Mouse (Mus musculus) naive thymus-derived CD4-positive, alpha-beta T cell, adult 2 months (primary cell): Measurements from ENCODE around the gene Stac3.

ENCODE experiments used
- DNase-seq: peaks from one replicate; pipeline ENCODE4 v3.0.0-alpha.2; 2011; ENCODE audit warnings: low read depth

Stac3 gene

DNA sequence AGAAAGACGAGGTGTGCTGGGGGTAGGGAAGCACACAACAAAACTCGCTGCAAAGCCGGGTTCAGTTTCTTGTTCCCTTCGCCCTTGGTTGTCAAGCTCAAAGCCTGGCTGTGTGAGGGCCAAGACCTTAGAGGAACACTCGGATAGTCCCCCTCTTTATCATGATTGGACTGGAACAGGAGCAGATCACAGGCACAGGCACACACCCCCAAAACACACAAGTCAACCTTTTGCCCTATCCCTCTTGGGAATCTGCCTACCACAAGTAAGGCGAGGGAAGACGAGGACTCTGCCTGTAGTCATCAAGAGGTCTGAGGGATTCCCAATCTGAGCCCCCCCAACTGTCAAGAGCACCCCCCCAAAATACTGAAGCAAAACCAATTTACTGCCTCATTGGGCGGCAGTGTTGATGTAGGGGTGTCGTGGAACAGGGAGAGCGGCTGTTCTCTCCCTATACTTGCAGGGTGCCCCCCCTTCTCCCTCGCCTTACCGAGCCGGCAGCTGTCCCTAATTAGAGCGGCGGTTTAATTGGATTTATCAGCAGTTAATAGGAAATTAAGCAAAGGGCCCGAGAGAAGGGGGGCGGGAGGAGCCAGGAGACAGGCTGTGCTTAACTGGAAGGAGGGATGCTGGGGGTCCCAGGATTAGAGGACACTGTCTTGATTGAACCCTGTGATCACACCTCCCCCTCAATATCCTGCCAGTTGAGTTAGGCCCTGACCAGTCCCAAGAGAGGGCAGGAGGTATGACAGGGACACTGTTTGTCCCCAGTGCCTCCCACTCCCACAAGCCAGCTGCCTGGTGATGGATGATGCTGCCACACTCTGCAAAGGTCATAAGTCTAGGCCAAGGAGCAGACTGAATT lies 8.6 kb downstream of the Stac3 start:
- peak; percentile 33 for DNase-seq

DNA sequence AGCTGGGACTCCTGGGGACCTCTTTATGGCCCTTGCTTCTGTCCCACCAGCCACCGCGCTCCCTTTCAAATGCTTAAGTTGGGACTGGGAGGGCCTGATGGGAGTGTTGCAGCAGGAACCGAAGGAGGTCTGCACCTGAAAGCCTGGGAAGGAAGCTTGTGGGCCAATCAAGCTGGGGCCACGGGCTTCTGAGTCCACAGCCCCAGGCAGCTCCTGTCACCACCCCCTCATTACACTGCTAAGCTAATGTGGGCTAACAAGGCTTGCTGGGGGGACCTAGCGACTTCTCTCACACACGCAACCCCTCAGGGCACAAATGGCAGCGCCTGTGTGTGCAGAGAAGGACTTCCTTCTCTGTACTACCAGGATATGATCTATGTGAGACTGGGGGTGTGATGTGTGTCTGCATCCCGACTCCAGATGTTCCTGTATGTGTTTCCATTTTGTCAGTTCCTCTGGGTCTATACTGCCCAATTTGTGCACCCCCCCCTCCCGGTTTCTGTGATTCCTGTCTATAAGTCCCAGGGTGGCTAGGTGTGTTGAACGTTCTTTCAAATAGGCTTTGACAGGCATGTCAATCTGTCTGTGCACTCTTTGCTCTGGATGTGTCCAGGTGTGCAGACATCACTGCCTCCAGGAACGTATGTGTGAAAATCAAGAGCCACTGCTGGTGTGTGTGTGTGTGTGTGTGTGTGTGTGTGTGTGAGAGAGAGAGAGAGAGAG lies 9.6 kb downstream of the Stac3 start:
- no peak for DNase-seq

DNA sequence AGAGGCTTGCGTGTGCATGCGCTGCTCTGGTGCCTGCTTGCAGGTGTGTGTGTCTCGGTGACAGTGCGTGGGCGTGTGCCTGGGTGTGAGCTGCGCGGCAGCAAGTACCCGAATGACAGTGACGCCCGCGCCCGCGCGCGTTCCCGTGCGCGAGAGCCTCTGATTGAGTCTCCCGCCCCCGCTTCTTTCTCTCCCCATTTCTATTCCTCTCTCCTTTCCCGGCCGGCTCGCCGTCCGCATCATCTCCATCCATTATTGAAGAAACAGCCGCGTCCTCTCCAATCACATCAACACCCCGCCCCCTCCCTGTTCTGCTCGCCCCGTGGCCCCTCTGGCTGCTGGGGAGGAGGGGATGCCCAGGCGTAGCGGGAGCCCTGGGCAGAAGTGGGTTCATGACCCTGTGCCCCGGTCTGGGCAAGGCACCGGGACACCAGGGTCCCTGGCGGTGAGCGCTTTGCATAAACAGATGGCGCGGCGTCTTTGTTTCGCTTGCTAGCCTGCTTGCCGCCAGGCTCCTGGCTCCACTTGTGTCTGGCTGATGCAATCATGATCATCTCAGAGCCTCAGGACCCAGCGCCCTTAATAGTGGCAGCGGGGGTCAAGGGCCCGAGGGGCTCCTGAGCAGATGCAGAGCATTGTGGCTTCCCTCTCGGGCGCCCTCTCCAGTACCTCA lies 10.3 kb downstream of the Stac3 start:
- peak; percentile 84 for DNase-seq

DNA sequence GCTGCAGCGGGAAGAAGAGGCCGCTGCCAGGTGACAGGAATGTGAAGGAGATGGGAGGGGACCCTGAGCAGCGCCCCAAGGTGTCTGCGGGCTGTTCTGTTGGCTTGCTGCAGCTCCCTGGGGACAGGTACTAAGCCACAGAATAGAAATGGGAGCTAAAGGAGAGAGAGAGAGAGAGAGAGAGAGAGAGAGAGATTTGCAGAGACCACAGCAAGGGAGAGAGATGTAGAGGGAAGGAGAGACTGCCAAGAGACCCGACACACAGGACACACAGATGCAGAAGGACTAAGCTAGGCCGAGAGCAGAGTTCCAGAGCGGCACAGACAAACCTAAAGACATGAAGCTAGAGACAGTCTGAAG lies 10.8 kb downstream of the Stac3 start:
- DNase-seq = no peak

DNA sequence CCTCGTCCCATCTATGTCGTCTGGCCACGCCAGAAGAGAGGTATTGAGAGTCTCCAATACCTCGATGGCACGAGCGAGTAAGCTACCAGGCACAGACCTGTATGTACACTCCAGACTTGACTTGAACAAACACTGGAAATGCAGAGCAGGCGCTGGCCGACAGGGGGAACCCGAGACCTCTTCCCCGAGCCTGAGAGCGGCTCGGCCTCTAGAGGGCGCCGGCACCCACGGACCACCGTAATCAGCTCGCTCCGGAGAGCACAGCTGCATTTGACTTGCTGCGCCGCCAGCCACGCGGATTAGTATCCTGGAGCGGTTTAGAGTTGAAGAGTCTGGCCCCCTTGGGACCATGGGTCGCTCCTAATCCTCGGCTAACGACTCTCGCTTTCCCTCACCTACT lies 11.3 kb downstream of the Stac3 start:
- peak; percentile 98 for DNase-seq

DNA sequence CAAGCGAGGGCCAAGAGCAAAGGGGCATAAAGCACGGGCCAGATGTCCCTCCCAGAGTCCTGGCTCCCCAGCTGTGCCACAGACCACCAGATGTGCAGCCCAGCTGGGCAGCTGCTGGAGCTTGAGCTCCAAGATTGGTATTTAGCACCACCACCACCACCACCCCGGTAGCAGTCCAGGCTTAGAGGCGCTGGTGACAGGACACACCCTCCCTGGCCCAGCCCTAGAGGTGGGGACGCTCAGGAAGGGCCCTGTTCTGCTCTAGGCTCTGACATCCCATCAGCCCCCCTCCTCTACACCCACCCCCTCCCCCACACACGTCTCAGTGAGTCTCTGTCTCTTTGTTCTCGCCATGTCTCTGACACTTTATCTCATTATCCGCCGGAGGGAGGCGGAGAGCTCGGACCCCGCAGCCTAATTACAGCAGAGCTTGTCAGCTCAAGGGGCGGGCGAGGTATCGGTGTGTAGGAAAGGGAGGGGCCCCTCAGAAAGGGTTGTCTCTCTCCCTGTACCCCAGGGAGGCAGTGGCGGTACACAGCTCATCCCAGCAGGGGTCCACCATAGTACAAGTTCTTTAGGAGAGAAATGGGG lies 12.1 kb downstream of the Stac3 start:
- peak; percentile 43 for DNase-seq

DNA sequence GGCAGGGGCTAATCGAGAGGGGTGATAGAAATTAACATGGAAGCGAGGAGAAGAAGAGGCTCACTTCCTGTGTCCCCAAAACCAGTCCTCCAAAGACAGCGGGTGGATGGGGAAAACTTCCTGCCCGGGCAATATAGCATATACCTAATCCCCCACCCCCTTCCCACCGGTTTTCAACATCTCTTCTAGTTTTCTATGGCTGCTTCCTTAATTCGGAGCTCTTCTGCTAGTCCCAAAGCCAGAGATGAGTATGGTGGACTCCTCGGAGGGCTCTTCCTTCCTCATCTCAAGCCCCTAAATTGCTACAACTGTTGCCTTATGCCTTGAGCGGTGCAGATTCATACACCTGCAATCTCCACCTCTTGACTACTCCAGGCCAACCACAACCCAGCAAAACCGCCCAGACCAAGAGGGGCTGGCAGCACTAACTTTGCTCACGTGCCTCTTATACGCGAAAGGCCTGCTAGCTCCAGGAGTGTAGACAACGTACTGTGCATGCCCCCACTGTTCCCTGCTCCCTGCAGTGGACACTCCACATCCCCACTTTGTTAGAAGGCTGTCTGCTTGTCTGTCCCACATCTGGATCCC lies 12.7 kb downstream of the Stac3 start:
- no peak for DNase-seq

DNA sequence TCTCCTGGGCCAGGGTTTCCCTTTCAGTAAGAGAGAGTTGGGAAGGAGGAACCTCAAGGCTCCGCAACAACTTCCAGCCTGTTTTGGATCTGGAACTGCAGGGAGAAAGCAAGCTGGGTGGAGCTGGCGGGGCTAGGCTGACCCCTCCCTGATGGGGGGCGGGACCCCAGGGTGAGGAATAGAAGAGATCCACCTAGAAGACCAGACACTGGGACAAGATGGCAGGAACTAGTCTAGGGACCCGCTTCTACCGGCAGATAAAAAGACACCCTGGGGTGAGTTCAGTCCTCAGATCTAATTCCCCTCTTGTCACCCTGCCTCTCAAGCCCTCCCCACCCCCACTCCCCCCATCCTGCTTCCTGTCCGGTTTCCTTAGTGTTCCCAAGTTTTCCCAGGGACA lies 13.3 kb downstream of the Stac3 start, which contains the start of gene Ndufa4l2:
Gene Ndufa4l2, plus strand, starts transcription at position 204 of the 400 bp plus-strand sequence.
- DNase-seq = no peak

DNA sequence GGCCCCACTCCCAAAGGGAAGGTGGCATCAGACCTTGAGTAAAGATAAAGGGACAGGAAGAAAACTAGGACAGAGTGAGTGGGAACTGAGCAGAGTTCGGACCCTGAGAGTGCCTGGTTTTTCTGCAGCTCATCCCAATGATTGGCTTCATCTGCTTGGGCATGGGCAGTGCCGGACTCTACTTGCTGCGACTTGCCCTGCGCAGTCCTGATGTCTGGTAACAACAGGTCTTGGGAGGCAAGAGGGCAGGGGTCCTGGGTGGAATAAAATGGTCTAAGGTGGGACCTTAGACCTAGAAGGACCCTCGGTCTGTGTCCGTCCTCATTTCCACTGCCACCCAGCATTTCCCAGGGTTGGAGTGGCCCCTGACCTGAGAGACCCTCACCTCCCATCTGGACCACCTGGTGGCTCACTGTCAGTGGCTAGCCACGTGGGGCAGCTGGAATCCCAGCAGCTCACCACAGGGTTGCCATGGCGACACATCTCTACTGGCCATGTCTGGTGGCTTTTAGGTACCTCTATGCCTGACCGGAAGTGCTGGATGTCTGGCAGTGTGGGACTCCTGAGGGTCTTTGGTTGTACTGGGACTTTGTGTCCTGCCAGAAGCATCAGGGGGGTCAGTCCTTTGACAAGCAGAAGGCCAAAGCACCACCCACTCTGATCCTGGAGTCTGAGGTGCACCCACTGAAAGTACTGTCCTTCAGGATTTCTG lies 13.9 kb downstream of the Stac3 start:
- no peak for DNase-seq

DNA sequence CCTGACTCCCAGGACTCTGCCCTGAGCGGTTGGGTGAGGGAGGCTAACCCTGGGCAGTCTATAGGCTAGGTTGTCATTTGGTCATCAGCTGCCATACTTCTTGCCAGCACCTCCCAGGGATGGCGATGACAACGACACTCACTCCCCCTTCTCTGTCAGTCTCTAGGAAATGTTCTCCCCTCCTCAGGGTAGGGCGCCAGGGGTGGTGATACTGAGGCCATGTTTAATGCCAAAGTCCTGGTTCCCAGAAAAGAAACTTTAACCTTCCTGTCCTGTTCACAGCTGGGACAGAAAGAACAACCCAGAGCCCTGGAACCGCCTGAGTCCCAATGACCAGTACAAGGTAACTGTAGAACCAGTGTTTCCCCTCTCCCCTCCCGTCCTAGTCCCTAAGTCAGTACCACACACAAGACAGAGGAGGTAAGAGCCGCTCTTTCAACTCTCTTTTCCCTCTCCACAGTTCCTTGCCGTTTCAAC lies 14.5 kb downstream of the Stac3 start:
- no peak for DNase-seq

DNA sequence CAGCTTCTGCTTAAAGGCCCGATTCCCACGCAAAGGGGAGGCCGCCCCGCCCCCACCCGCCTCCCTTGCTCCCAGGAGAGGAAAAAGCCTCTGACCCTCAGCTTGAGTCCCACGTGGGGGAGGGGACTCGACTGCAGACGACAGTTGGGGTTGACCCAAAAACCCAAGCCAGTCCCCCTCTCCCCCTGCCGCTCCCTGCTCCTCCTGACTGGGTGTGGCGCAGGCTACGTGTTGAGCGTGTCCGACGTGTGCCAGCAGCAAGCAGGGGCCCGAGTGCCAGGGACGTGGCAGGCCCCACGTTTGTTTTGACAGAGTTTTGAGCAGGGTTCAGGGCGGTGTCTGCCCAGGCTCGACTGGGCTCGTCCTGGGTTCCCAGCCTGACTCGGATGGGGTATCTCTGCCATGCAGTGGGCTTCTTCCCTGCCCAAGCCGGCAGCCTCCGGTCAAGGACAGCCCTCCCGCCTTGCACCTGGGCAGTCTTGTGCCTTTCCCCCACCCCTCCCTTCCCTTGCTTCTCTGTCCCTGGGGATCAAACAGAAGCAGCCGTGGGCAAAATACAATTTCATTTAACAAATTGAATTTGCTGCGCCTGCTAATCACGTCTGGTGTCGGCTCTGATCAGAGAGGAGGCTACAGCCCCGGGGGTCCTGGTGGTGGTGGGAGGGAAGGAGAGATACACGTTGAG lies 15.2 kb downstream of the Stac3 start:
- DNase-seq = no peak

DNA sequence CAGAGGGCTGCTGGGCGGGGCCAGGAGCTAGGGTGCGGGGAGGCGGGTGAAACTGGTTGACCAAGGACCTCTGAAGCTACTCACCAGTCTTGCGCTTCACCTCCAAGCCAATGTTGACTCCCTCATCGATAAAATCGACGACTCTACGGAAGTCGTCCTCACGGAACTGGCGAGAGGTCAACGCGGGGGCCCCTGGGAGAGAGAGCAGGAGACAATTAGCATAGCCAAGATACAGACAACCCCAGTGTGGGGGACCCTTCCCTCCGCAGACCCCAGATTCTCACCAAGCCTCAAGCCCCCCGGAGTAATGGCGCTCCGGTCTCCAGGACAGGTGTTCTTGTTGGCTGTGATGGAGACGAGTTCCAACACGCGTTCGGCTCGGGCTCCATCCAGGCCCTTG lies 16.5 kb downstream of the Stac3 start:
- DNase-seq = no peak

DNA sequence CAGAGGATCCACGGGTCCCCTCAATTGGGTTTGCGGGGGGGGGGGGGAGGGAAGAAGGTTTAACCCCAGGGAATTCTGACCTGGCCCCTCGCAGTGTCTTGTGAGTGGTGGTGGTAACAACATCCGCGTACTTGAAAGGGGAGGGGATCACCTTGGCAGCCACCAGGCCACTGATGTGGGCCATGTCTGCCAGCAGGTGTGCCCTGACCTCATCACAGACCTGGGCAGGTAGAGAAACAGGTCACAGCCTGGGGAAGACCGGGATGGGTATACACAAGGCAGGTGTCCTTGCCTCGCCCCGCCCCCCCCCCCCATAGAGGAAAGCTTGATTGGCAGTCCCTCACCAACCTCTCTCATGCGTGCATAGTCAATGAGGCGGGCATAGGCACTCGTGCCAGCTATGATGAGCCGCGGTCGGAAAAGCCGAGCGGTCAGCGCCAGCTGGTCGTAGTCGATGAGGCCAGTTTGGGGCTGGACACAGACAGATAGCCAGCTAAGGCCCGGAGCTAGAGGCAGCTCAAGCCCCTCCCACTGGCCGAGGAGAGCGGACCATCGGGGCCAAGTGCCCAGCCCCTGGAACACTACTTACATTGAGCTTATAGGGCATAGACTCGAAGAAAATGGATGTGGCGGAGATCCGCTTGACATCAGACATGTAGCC lies 17.7 kb downstream of the Stac3 start:
- no peak for DNase-seq

DNA sequence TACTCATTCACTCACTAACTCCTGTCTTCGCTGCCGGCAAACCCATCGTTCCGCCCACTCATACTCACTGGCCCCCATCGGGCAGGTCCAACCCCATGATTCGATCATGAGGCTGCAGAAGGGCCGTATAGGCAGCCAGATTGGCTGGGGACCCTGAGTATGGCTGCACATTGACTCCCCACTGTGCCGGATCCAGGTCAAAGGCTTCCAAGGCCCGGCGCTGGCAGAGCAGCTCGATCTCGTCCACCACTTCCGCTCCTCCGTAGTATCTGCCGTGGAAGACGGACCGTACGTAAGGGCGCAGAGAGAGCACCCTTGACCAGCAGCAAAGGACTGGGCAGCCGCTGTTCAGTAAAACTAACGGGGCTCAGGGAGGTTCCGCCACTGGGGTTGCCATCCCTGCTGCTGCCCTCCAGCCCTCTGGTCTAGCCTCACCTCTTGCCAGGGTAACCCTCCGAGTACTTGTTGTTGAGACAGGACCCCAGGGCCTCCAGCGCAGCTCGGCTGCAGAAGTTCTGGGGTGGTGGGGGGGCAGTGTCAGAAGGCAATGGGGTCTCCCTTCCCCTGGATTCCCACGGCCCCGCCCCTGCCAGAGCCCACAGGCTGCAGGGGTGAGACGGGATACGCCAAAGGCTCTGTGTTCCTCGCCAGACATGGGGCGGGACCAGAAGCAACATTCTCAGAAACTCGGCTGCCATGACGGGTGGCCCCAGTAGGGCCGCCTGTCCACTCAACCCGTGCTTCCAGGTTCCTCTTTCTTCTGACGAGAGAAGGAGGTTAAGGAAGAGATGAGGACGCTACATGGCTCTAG lies 18.6 kb downstream of the Stac3 start:
- no peak for DNase-seq

DNA sequence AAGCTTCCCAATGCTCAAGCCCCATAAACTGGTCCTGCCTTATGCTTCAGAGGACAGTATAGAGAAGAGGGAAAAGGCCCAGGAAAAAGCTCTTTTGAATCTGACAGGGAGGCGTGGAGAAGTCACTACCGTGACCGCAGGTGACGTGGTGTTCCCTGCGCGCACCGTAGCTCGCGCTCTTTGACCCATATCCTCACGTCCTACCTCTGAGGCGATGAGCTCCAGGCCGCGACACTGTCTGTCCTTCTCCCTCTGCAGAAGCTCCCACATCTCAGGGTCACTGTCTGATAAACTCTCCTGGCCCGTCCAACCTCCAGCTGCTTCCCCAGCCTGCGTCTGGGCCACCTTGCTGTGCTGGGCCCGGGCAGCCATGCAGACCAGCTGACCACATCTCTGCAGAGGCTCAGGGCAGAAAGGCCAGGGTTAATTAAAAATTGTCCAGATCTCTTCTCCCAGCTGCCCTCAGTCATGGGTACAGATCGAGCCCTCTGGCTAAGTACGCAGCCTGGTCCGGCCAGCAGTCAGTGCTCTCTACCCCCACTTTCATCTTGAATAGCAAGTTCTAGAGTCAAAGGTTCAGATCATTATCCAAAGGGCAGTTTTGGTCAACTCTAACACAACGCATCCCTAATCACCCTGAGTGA lies 19.4 kb downstream of the Stac3 start:
- no peak for DNase-seq

DNA sequence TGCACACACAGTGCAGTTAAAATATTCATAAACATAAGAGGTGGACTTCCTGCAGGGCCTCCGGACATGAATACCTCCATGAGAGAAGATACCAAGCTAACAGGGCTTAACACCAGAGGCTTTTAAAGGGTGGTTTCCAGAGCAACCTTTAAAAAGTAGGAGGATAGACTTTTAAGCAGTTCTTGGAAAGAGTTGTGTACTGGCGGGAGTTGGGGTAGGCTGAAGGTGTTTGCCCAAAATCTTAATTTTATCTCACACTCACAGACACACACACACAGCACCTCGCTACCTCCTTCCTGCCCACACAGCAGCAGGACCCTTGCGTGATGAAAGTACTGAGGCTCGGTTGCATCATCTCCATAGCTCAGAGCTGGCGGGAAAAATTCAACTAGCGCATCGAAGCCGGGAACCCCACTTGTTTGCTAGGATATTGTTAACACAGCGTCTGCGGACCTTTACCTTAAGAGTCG lies 20.2 kb downstream of the Stac3 start:
- DNase-seq = no peak

DNA sequence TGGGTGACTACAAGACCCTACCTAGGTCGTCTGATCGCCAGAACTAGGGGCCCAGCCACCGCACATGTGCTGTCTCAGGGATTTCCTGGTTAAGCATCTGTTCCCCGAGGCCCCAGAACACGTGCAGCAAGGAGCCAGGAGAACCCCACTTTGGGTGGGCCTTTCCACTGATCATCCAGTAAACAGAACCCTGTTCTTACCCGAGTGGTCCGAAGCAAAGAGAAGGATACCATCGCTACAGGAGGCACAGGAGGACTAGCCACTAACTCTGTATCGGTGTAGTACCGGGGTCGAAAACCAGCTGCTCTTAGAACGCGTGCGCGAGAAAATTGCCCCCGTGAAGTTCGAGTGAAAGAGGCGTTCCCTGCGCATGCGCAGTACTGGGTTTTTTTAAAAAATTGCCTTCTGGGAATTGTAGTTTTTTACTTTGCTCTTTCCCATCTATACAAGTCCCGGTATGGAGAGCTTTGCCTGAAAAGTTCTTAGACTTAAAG lies 20.6 kb downstream of the Stac3 start, which contains the start of gene Shmt2:
Gene Shmt2, minus strand, starts transcription at position 357 of the 494 bp plus-strand sequence.
- peak; percentile 90 for DNase-seq

DNA sequence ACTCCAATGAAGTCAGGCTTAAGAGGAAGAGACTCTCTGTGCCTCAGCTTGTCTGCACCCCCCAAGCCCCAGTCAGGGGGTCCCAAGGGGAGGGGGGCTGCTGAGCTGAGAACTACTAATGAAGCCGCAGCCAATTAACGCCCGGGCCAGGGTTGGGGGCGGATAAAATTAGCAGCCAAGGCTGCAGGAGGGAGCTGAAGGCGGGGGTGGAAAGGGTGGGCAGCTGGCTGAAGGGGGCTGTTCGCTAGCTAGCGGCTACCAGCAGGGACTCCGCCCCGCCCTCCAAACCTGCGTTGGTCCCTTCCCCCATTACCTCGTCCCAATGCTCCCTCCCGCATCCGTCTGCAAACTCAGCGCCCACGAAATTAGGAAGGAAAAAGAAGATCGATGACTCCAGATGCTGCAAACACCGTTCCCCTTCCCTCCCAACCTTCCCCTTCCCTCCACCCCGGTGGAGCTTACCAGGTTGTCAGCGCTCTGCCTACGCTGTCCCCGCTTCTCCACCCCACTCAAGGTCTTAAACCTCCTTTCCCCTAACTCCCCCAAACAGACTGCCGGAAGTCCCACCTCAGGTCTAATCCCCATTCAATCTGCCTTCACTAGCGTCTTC lies 23.3 kb downstream of the Stac3 start:
- DNase-seq = no peak
